Mouse (Mus musculus) midbrain, embryonic 11.5 days (tissue): ENCODE measurements around the gene Smarca5. TPM values are rescaled to one million over a fixed set of nuclear protein-coding genes. Genes with fewer than 3 reads are reported as not detected.
"Not testable (repeated sequence)": the region's sequence is repeated elsewhere in the genome, so short reads cannot be mapped to it uniquely, and the experiment has no call there.

Experiments used
- ATAC-seq: fragments of 200-750 bp; cut with Nextera tagmentation; 2 replicates; pipeline ENCODE4 v1.8.0; 2017; ENCODE audit warnings: moderate TSS enrichment, moderate library complexity; ENCODE audit not compliant: low FRiP score
- DNase-seq: peaks from one replicate; pipeline ENCODE4 v3.0.0; 2015; ENCODE audit warnings: low spot score; ENCODE audit errors: missing footprints
- H3K27ac ChIP-seq: fragments of 300-500 bp; sonication (generic); 2 replicates; pipeline ENCODE4 v1.5.1; 2014; ENCODE audit warnings: low read depth, low read length
- H3K27me3 ChIP-seq: fragments of 300-500 bp; sonication (generic); 2 replicates; pipeline ENCODE4 v1.6.1; 2014; ENCODE audit warnings: mild to moderate bottlenecking, low read length, moderate library complexity, mixed read lengths; ENCODE audit not compliant: control insufficient read depth, insufficient read depth
- H3K36me3 ChIP-seq: fragments of 300-500 bp; sonication (generic); 2 replicates; pipeline ENCODE4 v1.6.1; 2014; ENCODE audit warnings: mild to moderate bottlenecking, low read length, moderate library complexity, mixed read lengths; ENCODE audit not compliant: control insufficient read depth, insufficient read depth
- H3K4me1 ChIP-seq: fragments of 300-500 bp; sonication (generic); 2 replicates; pipeline ENCODE4 v1.6.1; 2014; ENCODE audit warnings: low read length; ENCODE audit not compliant: control insufficient read depth, insufficient read depth
- H3K4me2 ChIP-seq: fragments of 300-500 bp; sonication (generic); 2 replicates; pipeline ENCODE4 v1.6.1; 2014; ENCODE audit warnings: mild to moderate bottlenecking, moderate library complexity
- H3K4me3 ChIP-seq: fragments of 300-500 bp; sonication (generic); 2 replicates; pipeline ENCODE4 v1.5.1; 2014; ENCODE audit warnings: low read depth, low read length
- H3K9ac ChIP-seq: fragments of 300-500 bp; sonication (generic); 2 replicates; pipeline ENCODE4 v1.6.1; 2014; ENCODE audit warnings: low read length
- H3K9me3 ChIP-seq: fragments of 300-500 bp; sonication (generic); 2 replicates; pipeline ENCODE4 v1.6.1; 2016; ENCODE audit warnings: low read length; ENCODE audit not compliant: control insufficient read depth
- WGBS: fragments of 180-500 bp; shearing (Covaris S2); extraction: QIAGEN DNeasy Blood & Tissue Kit; methylation state at CpG from one replicate; pipeline ENCODE4 v1.1.7; 2014; 5-methylcytosine and 5-hydroxymethylcytosine counted together
- polyA plus RNA-seq: library from polyadenylated mRNA; unstranded; fragments of >200 nt; fragmentation: Nextera tagmentation; extraction: Ambion mirVana; gene quantifications from 2 replicates; pipeline ENCODE4 v1.2.1, GENCODE M21; 2014

Gene Smarca5
- polyA plus RNA-seq: 182 TPM in 2 replicates

- peak within 1 kb of the TSS; percentile 90 for H3K4me3 ChIP-seq
- not testable (repeated sequence) for H3K9me3 ChIP-seq, H3K27me3 ChIP-seq, H3K4me1 ChIP-seq, H3K36me3 ChIP-seq
- H3K4me2 ChIP-seq: peak within 1 kb of the TSS; percentile 82
- under 1% methylated on average over 79 of the region's 91 CpGs for WGBS
- H3K9ac ChIP-seq: peak within 1 kb of the TSS; percentile 98
- DNase-seq (peak; percentile 98), ATAC-seq (peak; percentile 97)
- peak within 1 kb of the TSS; percentile 100 for H3K27ac ChIP-seq
Measured at GRCm38 (mm10) chr8:80739155-80739924, at the start of gene Smarca5. Gene Smarca5, minus strand, starts transcription at chr8:80739497.

GRCm38 (mm10) chr8:80784559-80784958 lies 45.3 kb upstream of the Smarca5 start:
- H3K4me2 ChIP-seq: no peak overlapping the region
- no peak overlapping the region for H3K27ac ChIP-seq
- H3K9me3 ChIP-seq: no peaks in the 10 kb centered on the region
- no peak overlapping the region for H3K4me3 ChIP-seq
- H3K4me1 ChIP-seq: no peaks in the 10 kb centered on the region
- H3K36me3 ChIP-seq: peaks cover 3% of the 10 kb centered on the region; the same call in 1 of the 2 replicates
- H3K27me3 ChIP-seq: no peaks in the 10 kb centered on the region
- WGBS: 91% methylated on average over 9 of the region's 9 CpGs
- ATAC-seq: no peak
- no peak for DNase-seq
- no peak overlapping the region for H3K9ac ChIP-seq

GRCm38 (mm10) chr8:80783271-80783670 lies 44.0 kb upstream of the Smarca5 start:
- ATAC-seq: no peak
- whole genome bisulfite sequencing: 87% methylated on average over 4 of the region's 4 CpGs
- H3K4me3 ChIP-seq: no peak overlapping the region

GRCm38 (mm10) chr8:80781338-80781737 lies 42.0 kb upstream of the Smarca5 start:
- no peak overlapping the region for H3K27ac ChIP-seq
- no peak overlapping the region for H3K9ac ChIP-seq
- H3K27me3 ChIP-seq: no peaks in the 10 kb centered on the region
- no peaks in the 10 kb centered on the region for H3K9me3 ChIP-seq
- no peak overlapping the region for H3K4me2 ChIP-seq
- ATAC-seq (no peak), DNase-seq (no peak)
- 74% methylated on average over 10 of the region's 10 CpGs for whole genome bisulfite sequencing
- no peak overlapping the region for H3K4me3 ChIP-seq
- H3K36me3 ChIP-seq: no peaks in the 10 kb centered on the region
- no peaks in the 10 kb centered on the region for H3K4me1 ChIP-seq

More at GRCm38 (mm10) chr8:80783271-80783670, 44.0 kb upstream of the Smarca5 start:
- Histone ChIP-seq H3K27ac (no peak overlapping the region), H3K9me3 (no peaks in the 10 kb centered on the region), H3K27me3 (no peaks in the 10 kb centered on the region), H3K4me2 (no peak overlapping the region), H3K36me3 (no peaks in the 10 kb centered on the region; the same call in 1 of the 2 replicates), H3K4me1 (no peaks in the 10 kb centered on the region), H3K9ac (no peak overlapping the region)
- DNase-seq: no peak

DNA sequence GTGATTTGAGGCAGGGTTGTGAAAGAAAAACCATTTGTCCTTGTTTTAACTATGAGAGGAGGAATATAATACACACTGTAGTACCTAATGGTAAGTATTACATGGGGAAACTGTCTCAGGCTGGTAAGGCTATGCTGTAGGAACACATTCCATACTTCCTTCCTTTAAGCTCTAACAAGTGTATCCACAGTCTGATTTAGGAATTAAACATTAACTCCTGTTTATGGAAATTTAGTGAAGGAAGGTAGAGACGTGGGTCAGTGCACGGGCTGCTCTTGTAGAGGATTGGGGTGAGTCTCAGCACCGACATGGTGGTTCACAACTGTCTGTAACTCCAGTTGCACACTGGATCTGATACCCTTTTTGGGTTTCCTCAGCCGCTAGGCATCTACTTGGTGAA lies 41.0 kb upstream of the Smarca5 start:
- no peak overlapping the region for H3K4me3 ChIP-seq
- no peak overlapping the region for H3K27ac ChIP-seq
- no peaks in the 10 kb centered on the region for H3K9me3 ChIP-seq
- no peak overlapping the region for H3K9ac ChIP-seq
- no peaks in the 10 kb centered on the region for H3K36me3 ChIP-seq
- no peak overlapping the region for H3K4me2 ChIP-seq
- DNase-seq (peak; percentile 70), ATAC-seq (no peak)
- WGBS: 90% methylated on average over 4 of the region's 4 CpGs
- no peaks in the 10 kb centered on the region for H3K4me1 ChIP-seq
- no peaks in the 10 kb centered on the region for H3K27me3 ChIP-seq

- DNase-seq (no peak), ATAC-seq (no peak)
- Histone ChIP-seq H3K27ac (no peak overlapping the region), H3K36me3 (no peaks in the 10 kb centered on the region), H3K4me2 (no peak overlapping the region), H3K4me3 (no peak overlapping the region), H3K27me3 (no peaks in the 10 kb centered on the region), H3K9ac (no peak overlapping the region), H3K4me1 (no peaks in the 10 kb centered on the region), H3K9me3 (no peaks in the 10 kb centered on the region)
- WGBS: 75% methylated on average over 8 of the region's 8 CpGs
Measured at GRCm38 (mm10) chr8:80776436-80776835, 37.1 kb upstream of the Smarca5 start.

DNA sequence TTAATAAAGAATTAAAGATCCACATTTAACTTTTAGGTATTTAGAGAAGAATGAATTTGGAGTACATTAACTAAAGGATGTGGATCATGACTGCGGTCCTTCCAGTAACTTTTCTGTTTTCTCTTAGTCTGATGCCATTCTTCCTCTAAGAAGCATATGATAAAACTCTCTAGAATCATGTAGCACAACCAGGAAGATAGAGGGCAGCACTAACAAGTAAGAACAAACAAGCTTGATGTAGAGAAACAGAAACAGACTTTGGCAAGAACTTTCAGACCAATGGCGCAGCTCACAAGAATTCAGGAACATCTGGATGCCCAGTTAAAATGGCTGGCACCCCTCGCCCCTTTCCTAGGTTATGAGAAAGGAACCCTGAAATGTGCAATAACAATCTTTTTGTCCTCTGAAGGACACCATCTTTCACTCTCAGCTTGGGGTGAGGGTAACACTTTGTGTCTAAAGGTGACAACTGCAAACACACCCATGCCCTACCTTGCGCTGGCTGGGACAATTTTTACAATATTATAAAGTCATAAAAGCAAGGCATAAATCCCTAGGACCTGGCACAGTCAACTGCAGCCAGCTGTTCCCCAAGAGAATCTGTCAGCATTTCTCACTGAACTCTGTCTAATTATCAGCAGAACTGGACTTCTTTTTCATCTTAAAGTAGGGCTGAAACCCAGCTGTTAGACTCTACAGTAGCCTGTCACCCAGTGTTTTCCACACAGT lies 33.6 kb upstream of the Smarca5 start:
- H3K9me3 ChIP-seq: no peaks in the 10 kb centered on the region
- no peak overlapping the region for H3K4me2 ChIP-seq
- no peak overlapping the region for H3K4me3 ChIP-seq
- no peaks in the 10 kb centered on the region for H3K4me1 ChIP-seq
- no peaks in the 10 kb centered on the region for H3K27me3 ChIP-seq
- no peak overlapping the region for H3K9ac ChIP-seq
- no peak for ATAC-seq
- H3K36me3 ChIP-seq: 0 out of 2 replicates have a peak, but pooled peaks cover 2% of the 10 kb centered on the region
- H3K27ac ChIP-seq: no peak overlapping the region
- 96% methylated on average over 4 of the region's 4 CpGs for WGBS
- DNase-seq: no peak

DNA sequence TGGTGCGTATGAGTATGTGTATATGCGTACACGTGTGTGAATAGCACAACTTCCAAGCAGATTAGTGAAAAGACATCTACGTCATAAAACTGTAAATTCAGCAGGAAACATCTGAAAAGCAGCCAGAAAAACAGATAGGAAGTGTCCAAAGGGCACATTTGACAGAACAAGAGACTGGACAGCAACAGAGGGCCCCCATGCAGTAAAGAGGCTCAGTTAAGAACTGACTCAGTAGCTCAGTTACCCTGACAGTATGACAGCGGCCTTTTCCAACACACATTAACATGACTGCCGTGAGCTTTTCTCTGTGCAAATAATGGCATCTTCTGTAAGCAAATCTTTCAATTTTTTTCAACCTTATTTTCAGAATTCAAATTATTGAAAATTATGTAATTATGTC lies 29.2 kb upstream of the Smarca5 start:
- no peak overlapping the region for H3K9ac ChIP-seq
- H3K4me2 ChIP-seq: no peak overlapping the region
- 94% methylated on average over 6 of the region's 6 CpGs for WGBS
- ATAC-seq (no peak), DNase-seq (no peak)
- H3K27ac ChIP-seq: no peak overlapping the region
- H3K27me3 ChIP-seq: no peaks in the 10 kb centered on the region
- H3K4me3 ChIP-seq: no peak overlapping the region
- no peaks in the 10 kb centered on the region for H3K4me1 ChIP-seq
- 0 out of 2 replicates have a peak, but pooled peaks cover 2% of the 10 kb centered on the region for H3K36me3 ChIP-seq
- no peaks in the 10 kb centered on the region for H3K9me3 ChIP-seq
